Comparison of ENCODE assay signal across 8 mouse cellular contexts in the genomic region with DNA sequence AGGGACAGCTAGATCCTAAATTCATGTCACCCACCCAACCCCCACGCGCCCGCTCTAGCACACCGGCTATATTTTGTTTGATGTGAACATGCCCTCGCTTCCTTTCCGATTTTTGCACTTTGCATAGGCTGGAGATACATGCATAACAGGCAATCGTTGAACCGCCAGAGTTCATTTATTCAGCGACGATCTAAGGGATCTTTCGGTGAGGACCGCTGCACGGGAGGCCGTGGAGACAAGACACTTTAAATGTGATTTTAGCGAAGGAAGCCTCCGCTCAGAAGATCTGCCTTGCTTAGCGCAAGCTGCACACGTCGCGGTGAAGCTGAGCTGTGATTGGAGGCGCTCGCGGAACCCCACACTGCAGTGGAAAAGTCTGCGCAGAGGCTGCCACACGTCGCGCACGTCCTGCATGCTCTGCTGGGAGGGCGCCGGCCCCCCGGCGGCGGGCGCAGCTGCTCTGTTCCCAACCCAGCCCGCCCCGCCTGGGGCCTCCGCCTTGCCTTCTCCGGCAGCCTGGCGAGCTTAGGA. TPM values are rescaled to one million over a fixed set of nuclear protein-coding genes. Genes with fewer than 3 reads are reported as not detected.
DNase-seq lines count a peak whose midpoint lies in the region; ATAC-seq and TF ChIP-seq lines count a peak whose summit lies in the region.

No protein-coding gene starts in this region.

- H3K27me3 ChIP-seq in hindbrain, postnatal 0 days (ENCODE audit: insufficient read depth, low read length), result no peaks in the 10 kb centered on the region

- no peak for TF ChIP-seq CTCF in hindbrain, postnatal 0 days (IDR thresholded peaks at IDR 0.05; ENCODE audit: low read depth)
- TF ChIP-seq CTCF in left cerebral cortex, adult 2 months (IDR thresholded peaks at IDR 0.05), result peak; percentile 9

- peak; percentile 76 for DNase-seq in T-cell, adult 2 months (ENCODE audit: low spot score)
- peak; percentile 36 to 55 for DNase-seq in cerebellum, postnatal 4 days (ENCODE audit: low spot score in 2 of 2)
- DNase-seq in gastrocnemius, adult 8-10 months (ENCODE audit: low spot score in 2 of 2), result peak; percentile 67 to 86
- peak; percentile 88 for DNase-seq in hindbrain, postnatal 0 days (ENCODE audit: low spot score)
- peak; percentile 78 to 84 for DNase-seq in left cerebral cortex, adult 2 months (ENCODE audit: extremely low spot score in 1 of 2, low spot score in 2 of 2)
- DNase-seq in lung, postnatal 4 days, result peak; percentile 77 to 88
- DNase-seq in right cerebral cortex, adult 18-20 months, result peak; percentile 92
- peak; percentile 42 for DNase-seq in urinary bladder, adult 2 months (ENCODE audit: low spot score)

- peak overlapping the region; percentile 65 for H3K4me3 ChIP-seq in hindbrain, postnatal 0 days (ENCODE audit: low read length)
- peak overlapping the region; percentile 73 for H3K4me3 ChIP-seq in left cerebral cortex, adult 2 months

- H3K4me2 ChIP-seq in hindbrain, postnatal 0 days (ENCODE audit: low read depth, low read length), result peak overlapping the region; percentile 74

- peak; percentile 71 for ATAC-seq in hindbrain, postnatal 0 days

- H3K9ac ChIP-seq in hindbrain, postnatal 0 days (replicated peaks; ENCODE audit: low read length), result peak overlapping the region; percentile 76

- WGBS in hindbrain, postnatal 0 days, result under 1% methylated on average over 39 of the region's 39 CpGs

- H3K9me3 ChIP-seq in hindbrain, postnatal 0 days (ENCODE audit: low read length), result no peaks in the 10 kb centered on the region

- intact Hi-C loops in left cerebral cortex, adult 2 months (cut with DNase I), result loop anchor here (1.0 to 2.0 kb wide), 6 partner anchors 32 to 172 kb away; no protein-coding TSS in a partner anchor

- peaks cover 13% of the 10 kb centered on the region; the same call in 1 of the 2 replicates for H3K4me1 ChIP-seq in hindbrain, postnatal 0 days (ENCODE audit: insufficient read depth, low read length)

- H3K36me3 ChIP-seq in hindbrain, postnatal 0 days (ENCODE audit: insufficient read depth, low read length), result no peaks in the 10 kb centered on the region; the same call in 1 of the 2 replicates

- peak overlapping the region; percentile 86; the same call in 1 of the 2 replicates for H3K27ac ChIP-seq in hindbrain, postnatal 0 days
- peak overlapping the region; percentile 89 for H3K27ac ChIP-seq in left cerebral cortex, adult 2 months

RNA-seq across cellular contexts. Expression of gene Pfkfb3, which starts 50.9 kb away (rescaled TPM):
- total RNA-seq in gastrocnemius, adult 8-10 months (2022), result 100 to 1,000 TPM; 202 to 429 (median 324) TPM
- 15.6 and 21.3 TPM in 2 replicates for total RNA-seq in hindbrain, postnatal 0 days (2014; rRNA removed)
- polyA plus RNA-seq in hindbrain, postnatal 0 days (2015; fragmentation: Nextera tagmentation; extraction: Ambion mirVana), result 18.5 and 19.6 TPM in 2 replicates
- 10 to 100 TPM; 33.8 to 47.2 TPM for total RNA-seq in left cerebral cortex, adult 2 months (2021)
- 31.5 and 34.5 TPM in 2 replicates for polyA plus RNA-seq in urinary bladder, adult 2 months (2012; rRNA removed)

Comparison
In these comparisons a context has a peak if more than half of its experiments do, and no peak if none do; other contexts are left out.
1. Peak in every context shown above with its lines: DNase-seq, ATAC-seq, H3K4me3 ChIP-seq and H3K27ac ChIP-seq.
2. DNase-seq: peak in every context shown above with its lines; median percentile 92 in right cerebral cortex, adult 18-20 months; 88 in hindbrain, postnatal 0 days; 82 in lung, postnatal 4 days; 81 in left cerebral cortex, adult 2 months; 76 in gastrocnemius, adult 8-10 months; 76 in T-cell, adult 2 months; 46 in cerebellum, postnatal 4 days; 42 in urinary bladder, adult 2 months.